Mouse (Mus musculus) lung, postnatal 36 days (tissue): ENCODE results near the gene Tpk1.
"Not testable (repeated sequence)": the region's sequence is repeated elsewhere in the genome, so short reads cannot be mapped to it uniquely, and the experiment has no call there.

Experiments used
- DNase-seq: peaks from one replicate; pipeline ENCODE4 v3.0.0; 2022; ENCODE audit warnings: mixed read lengths

Gene Tpk1

DNA sequence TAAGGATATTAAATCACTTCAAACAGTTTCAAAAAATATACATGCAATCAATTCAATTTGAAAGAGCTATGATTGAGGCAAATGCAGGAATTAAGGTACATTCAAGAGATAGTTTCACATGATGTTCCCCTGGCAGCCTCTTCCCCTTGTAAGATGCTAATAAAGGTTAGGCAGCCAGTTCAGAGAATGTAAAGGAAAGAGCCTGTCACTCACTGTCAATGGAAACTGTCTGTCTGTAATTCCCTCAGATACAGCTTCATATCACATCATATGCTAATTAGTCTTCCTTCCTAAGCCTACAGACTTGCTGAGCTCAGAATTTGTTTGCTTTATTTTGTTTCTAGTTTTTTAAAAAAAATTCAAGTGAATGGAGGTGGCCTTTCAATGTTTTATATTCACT is 147.7 kb downstream of the Tpk1 start:
- DNase-seq = no peak

DNA sequence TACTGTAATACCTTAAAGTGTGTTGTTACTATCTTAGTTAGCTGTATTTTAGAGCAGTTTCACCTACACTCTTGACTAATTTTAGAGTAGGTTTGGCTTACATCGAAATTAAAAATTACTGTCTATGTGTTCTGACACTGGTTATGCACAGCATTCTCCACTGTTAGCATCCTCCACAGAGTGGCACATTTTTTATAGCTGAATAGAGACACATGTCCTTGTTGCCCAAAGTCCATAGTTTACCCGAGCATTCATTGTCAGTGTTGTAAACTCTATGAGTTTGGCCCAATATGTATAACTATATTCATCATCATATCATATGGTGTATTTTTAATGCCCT is 148.8 kb downstream of the Tpk1 start:
- no peak for DNase-seq

DNA sequence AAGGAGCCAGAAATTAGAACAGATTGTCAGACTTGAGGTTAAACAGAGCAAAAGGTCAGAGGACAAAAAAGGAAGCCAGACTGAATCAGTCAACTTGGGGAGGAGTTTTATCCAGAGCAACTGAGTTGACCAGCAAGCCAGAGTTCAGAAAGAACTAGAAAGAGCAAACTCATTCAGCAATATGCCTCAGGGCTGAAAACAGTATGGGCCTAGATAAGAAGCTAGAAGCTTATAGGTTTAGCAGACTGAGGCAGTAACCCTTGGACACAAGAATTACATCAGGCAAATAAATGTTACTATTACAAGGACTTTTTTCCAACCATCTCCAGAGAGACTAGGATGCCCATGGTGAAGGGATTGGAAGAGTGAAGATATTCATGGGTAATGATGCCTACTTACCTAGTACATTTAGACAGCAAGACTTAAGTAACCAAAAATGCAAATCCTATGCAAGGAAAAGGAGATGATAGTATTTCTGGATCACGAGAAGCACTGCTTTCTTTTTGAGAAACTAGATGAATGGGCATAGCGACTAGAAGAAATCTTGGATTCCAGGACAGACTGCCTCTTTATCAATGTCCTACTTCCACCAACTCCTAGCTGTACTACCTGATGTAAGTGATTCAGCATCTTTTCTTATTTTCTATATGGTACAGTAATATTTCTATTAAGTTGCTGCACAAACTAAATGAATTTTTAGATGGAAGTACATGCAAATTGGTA is 149.3 kb downstream of the Tpk1 start:
- no peak for DNase-seq

DNA sequence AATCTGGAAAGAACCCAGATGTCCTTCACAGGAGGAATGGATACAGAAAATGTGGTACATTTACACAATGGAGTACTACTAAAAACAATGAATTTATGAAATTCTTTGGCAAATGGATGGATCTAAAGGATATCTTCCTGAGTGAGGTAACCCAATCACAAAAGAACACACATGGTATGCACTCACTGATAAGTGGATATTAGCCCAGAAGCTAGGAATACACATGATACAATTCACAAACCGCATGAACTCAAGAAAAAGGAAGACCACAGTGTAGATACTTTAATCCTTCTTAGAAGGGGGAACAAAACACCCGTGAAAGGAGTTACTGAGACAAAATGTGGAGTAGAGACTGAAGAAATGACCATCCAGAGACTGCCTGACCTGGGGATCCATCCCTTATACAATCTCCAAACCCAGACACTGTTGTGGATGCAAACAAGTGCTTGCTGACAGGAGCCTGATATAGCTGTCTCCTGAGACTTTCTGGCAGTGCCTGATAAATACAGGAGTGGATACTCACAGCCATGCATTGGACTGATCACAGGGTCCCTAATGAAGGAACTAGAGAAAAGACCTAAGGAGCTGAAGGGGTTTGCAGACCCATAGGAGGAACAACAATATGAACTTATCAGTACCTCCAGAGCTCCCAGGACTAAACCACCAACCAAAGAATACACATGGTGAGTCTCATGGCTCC is 159.2 kb downstream of the Tpk1 start:
- not testable (repeated sequence) for DNase-seq

DNA sequence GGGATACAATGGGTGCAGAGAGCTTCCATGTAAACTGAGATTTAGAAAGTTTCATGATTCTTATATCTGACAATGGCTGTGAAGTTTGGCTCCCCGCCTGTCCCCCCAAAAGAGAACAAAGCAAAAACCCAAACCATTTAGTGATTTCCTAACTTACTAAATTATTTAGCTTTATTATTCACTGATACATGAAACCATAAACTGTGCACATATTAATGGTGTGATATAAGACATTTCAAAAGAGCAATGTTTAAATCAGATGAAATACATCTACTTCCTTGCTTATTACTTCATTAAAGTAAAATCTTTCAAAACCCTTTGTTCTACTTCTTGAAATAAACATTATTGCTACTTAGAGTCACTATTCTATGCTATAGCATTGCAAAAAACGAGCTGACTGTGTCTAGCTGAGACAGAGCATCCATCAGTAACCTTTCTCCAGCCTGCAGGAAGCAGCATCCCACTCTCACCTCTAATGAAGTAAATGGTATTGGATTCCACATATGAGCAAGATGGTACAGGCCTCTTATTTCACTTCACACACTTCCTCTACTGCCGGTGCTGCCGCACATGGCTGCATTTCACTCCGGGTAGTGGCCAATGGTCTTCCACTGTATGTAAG is 161.4 kb downstream of the Tpk1 start:
- DNase-seq = no peak

DNA sequence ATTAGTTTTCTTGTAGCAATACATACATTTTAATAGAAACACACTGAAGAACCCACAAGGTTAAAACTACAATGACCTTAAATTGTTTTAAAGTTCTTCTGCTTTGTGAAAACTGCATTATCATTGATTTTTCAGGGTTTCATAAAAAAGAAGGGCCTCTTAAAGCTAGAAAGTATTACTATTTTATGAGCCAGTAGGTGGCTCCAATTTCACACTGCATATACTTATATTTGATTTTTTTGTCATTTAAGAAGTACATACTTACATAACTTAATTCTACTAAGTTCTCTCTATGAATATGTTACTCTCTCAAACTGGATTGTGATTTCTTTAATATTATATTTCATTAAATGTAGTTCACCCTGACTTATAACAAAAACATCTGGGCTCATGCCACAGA is 173.7 kb downstream of the Tpk1 start:
- no peak for DNase-seq

DNA sequence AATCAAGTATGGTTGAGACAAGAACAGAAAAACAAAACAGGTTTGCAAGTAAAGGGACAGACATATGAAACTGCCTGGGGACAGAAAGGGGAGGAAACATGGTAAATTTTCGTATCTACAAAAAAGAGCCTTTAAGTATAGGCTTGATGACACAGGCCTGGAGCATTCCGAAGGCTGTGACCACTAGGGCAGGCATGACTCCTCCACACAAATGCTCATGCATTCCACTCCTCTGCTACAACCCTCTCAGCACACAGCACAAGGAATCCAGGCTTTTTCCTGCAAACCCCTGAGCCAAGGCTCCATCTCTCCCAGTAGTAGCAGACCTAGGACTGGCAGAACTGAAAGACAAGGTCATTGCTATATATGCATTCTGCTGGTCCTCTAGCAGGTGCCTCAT is 179.4 kb downstream of the Tpk1 start:
- no peak for DNase-seq

DNA sequence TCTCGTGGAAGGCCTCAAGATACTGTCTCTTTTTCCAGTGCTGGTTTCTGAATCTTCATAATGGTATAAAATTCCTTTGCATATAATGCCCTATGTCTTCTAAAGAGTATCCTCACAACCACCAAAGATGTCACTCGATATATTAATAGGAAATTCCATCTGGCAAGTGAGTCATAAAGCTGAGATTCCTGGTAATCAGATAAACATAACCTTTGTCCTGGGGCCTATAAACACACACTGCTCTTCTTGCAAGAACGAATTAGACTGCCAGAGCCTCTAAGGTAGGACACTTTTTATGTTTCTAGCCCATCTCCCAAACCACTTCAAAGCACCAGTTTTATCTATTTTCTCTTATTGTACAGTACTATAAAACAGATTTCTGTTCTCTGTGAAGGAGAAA is 185.4 kb downstream of the Tpk1 start:
- no peak for DNase-seq

DNA sequence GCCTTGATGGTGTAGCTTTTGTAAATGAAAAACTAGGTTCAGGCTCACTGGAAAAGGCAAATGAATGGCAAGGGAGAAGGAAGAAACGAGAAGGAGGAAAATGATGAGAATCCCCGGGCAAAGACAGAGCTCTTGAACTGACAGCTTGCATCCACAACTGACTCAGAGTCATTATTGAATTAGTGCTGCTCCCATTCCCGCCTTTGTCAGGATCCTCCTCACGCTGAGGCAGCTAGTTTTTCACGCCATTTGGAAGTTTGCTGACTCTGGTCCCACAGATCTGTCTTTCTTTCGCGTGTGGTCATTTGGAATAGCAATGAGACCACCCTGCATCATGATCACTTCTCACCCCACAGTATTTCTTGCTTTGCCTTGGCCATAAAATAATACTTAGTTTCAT is 187.3 kb downstream of the Tpk1 start:
- DNase-seq = no peak

DNA sequence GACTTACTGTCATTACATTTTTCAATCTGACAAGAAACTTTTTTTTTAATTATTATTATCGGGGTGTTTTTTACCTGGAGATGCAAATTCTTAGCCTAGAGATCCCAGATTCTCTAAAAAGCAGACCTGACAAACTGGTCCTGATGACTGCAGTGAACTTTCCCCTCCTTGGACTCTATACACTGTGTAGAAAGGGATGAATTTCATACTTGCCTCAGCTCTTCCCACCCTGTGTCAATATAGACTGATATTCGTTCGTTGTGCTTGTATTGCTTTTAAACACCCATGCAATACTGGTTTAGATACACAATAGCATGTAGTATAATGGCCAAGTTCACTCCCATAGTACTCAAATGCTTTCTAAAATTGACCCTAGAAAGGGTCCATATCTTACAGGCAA is 189.7 kb downstream of the Tpk1 start:
- DNase-seq = no peak

DNA sequence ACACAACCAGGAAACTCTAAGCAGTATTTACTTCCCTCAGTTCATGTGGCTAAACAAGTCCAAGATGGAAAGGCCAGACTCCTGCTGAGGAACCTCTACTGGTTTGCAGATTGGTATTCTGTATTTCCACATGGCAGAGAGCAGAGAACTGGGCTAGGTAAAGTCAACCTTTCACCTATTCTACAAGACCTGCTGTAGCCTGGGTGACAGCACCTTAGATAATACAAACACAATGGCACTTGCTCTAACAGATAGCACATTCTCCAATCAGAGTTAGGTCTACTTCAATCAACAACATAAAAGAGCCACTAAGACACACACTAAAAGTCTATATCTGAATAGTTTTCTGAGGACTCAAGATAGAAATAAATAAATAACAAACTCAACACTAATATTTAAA is 190.2 kb downstream of the Tpk1 start:
- DNase-seq = no peak

DNA sequence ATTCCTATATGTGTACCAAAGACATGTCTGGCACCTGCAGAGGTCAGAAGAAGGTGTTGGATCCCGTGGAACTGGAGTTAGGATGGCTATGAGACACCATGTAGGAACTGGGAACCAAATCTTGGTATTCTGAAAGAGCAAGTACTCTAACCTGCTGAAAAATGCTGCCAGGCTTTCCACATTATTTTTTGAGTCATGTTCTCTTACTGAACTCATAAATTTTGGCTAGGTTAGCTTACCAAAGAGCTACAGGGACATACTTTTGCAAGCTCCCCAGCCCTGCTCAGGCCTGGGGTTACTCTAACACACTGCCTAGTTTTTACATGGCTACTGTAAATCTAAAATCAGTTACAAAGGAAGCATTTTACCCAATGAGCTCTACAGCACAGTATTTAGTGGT is 194.5 kb downstream of the Tpk1 start:
- no peak for DNase-seq

DNA sequence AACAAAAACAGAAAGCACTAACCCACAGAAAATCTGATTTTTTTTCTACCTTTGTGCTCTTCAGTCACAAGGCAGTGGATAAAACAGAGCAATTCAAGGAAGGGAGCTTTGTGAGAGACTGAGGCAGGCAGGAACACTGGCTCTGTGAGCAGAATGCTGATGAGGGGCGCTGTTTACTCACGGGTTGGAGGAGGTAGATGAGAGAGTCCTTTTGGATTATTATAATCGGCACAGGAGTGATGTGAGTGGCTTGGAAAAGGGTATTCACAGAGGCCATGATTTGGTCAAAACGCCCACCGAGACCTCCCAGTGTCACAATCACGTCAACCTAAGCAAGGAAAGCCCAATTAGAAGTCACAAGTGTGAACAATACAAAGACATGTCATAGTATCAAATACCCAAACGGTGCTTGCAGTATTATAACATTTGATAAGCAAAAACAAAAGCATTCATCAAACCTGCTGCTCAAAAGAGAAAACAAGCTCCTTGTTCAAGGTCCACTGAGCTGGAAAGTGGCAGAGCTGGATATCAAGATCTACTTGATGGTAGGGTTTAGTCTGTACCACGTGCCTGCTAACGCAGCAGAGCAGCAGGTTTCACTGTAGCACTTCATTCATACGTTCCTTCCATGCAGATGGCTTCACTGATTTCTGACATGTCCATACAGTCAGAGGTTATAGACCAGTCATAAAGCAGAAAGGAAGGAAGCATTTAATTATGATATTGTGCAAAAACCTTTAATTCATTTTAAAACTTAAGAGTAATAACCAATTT is 197.1 kb downstream of the Tpk1 start:
- DNase-seq = no peak

DNA sequence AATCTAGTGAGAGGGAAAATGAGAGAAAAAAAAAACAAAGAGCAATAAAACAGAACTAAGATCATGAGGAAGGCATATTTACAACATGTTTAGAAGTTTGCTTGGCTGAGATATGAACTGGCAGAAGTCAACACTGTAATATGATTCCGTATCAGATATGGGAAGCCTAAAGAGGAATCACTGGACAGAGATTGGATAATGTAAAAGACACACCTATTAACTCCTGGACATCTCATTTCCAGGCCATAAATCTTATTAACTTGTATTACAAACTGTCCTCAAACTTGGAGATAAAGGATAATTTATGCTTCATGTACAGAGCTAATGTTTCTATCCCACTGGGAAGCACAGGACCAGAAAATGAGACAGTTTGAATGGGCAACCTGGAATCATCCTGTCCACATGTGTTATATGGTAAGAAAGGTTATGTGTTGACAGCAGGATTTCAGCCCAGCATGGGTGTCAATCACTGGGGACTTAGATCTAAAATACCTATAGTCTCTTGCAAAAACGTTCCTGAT is 203.2 kb downstream of the Tpk1 start:
- no peak for DNase-seq

DNA sequence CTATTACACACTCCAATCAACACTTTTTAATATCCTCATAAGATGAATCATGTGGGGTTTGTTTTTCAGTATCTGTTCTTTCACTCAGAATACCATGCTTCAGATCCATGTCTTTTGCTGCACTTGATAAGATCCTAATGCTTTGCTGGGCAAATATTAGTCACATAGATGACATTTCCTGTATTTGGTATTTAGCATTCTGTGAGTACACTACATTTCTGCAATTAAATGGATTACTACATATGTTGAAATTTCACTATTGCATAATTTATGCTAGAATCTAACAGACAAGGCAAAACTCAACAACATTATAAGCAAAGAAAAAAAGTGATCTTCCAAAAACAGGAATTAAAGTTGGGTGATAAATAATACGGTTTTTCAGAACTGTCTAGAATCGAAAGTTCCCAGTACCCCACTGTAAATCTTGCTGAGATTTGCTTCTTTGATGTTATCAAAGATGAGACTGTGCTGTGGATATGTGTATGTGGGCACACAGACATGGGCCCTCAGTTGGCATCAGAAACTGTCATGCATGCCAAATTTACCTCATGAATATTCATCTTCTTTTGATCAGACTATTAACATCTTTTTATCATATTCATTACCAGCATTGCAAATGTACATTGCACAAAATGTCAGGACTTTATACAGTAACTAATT is 203.8 kb downstream of the Tpk1 start:
- no peak for DNase-seq

DNA sequence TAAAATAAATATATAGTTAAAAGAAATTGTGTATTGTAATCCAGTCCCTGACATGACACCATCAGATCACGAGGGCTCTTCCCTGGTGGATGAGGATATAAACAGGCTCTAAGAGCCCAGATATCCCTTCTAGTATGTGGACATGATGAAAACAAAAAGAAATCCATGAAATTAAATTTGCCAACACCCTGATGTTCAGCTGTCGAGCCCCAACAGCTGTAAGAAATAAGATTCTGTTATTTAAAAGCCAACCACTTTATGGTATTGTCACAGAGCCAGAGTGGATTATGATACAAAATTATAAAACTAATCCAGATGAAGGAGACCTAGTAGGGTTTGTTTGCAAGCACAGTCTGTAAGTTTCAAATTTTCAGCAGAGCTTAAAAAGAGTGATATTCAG is 207.0 kb downstream of the Tpk1 start:
- DNase-seq = no peak

DNA sequence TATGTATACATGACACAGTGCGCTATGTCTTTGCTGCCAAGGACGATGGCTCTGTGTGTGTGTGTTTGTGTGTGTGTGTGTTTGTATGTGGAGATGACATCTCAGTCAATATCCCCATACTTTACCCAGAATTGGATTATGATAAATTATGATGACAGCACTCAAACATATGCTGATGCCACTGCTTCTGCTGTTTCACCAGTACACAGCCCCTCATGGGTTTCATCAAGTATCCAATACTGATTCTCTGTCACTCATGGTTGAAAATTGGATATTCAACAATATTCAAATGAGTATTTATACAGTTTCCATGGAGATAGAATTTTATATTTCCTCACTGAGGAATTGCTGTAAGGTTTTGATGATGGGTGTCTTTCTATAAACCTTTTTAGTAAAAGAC is 208.1 kb downstream of the Tpk1 start:
- DNase-seq = no peak

DNA sequence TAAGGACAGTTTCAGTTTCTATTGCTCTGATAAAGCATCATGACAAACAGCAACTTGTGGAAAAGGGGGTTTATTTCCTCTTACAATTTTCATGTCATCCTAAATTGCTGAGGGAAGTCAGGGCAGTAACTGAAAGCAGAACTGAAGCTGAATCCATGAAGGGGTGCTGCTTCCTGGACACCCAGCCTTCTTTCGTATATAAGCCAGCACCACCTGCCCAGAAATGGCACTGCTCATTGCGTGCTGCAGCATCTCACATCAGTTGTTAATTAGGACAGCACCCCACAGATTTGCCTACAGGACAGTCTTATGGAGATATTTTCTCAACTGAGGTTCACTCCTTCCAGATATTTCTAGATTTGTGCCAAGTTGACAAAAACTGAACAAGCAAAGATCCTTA is 216.6 kb downstream of the Tpk1 start:
- no peak for DNase-seq

DNA sequence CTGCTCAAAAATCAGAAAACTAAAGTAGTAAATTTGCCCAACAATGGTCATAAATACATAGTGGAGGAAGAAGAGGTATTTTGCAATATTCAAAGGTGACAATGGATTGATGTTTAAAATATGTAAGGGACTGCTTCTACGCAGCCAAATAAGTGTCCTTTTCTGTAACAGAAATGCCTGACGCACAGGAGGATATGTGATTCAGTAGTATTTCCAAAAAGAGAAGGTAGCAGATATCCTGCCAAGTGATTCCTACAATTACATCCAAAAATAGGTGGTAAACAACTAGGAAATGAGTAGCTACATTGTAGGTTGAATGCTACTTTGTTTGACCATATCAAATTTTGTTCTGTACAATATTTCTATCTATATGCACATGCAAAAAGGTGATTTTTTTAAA is 220.2 kb downstream of the Tpk1 start:
- no peak for DNase-seq

DNA sequence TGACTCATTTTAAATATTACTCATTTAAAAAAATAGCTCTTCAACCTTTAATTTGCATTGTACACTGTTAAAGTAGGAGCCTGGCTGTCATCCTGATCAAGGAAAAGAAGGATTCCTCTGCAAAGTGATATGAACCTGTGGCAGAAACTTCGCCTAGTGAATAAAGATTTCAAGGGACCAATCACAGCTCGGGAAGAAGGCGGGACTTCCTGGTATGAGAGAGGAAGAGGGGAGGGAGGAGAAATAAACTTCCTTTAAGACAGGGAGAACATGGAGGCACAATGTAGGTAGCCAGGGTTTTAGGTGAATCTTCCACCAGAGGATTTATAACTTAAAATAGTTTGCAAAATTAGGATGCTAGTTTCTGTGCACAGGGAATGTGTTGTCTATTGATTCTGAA is 223.9 kb downstream of the Tpk1 start:
- DNase-seq = no peak

DNA sequence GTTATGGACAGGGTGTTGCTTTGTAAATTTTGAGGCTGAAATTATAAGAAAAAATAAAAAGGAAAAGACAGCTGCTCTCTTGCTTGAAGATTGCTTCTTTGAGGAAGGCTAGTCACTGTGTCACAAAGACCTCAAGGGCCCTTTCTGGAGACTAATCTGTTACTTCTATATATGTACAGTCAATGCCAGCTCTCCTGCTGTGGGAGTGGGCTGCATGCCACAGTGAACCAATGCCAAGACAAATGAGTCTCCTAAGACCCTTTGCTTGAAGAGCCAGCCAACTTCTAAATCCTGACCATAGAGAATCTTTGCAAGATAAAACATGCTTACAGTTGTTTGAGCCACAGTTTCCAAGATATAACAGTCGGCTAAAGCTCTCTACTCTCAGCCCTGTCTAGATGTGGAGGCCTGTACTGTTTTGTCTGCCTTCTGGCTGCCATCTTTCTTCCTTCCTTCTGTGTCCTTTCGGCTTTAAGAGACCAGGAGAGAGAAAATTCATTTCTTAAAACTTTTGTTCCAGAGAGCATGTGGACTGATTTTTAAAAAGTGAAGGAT is 230.0 kb downstream of the Tpk1 start:
- DNase-seq = no peak

DNA sequence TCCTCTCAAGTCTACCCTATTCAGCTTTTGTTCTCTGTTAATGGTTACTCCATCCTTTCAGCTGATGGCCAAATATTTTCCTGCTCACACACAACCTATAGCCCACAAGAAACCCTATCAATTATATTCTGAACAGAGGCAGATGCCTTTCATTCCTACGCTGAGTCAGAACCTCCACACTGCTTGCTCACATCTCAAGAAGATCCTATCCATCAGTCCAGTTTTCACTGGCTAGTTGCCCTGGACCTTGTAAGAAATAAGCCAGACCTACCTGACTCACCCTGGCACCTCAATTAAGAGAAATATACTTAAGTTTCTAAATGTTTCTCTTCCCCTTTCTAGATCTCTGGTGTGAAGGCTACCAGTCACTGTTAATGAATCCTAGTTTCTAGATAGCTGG is 231.7 kb downstream of the Tpk1 start:
- no peak for DNase-seq

DNA sequence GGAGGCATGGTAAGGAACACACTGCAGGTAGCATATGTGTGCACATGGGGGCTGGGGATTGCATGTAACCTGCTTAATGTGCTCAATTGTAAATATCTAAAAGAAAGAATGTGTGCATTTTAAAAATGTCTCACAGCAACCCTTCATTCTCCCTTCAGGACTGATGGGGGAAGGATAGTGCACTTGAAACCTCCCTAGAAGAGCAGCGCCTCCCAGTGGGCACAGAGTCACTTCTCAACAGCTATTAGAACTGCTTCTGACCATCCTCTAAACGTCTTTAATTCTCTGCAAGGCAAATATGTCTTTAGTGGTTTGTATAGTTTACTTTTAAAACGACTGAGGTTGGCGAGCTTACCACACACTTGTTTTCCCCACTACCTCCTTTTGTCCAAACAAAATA is 241.1 kb downstream of the Tpk1 start:
- no peak for DNase-seq
